Mouse (Mus musculus) megakaryocyte progenitor cell, adult 5-6 weeks (primary cell): Measurements from ENCODE around the gene Atp8b4. TPM values are rescaled to one million over a fixed set of nuclear protein-coding genes. Genes with fewer than 3 reads are reported as not detected.

Source experiments
- ATAC-seq: replicated peaks from 2 replicates; pipeline ENCODE4 v1.8.0; 2016; ENCODE audit warnings: mild to moderate bottlenecking, moderate TSS enrichment, inconsistent platforms; ENCODE audit not compliant: poor library complexity
- total RNA-seq, 2 experiments: library from RNA; stranded (forward) in 1 of 2; stranded (reverse) in 1 of 2; fragments of 157-497, 149-512 nt in 1 of 2; fragments of 200-1000 nt in 1 of 2; gene quantifications; 2 replicates each; pipeline versions ENCODE4 v1.2.3 to v1.2.4; 2015 to 2017

Gene Atp8b4
- total RNA-seq, 2 experiments from 2014 or later, result 297 to 305 TPM

GRCm38 (mm10) chr2:126309994-126310393 is 190.5 kb downstream of the Atp8b4 start:
- peak; percentile 57 for ATAC-seq

GRCm38 (mm10) chr2:126304621-126305020 is 195.9 kb downstream of the Atp8b4 start:
- ATAC-seq, result no peak

GRCm38 (mm10) chr2:126303226-126303625 is 197.2 kb downstream of the Atp8b4 start:
- ATAC-seq, result no peak

GRCm38 (mm10) chr2:126302381-126302780 is 198.1 kb downstream of the Atp8b4 start:
- no peak for ATAC-seq

GRCm38 (mm10) chr2:126290702-126291101 is 209.8 kb downstream of the Atp8b4 start:
- no peak for ATAC-seq

- no peak for ATAC-seq
Observed at GRCm38 (mm10) chr2:126287942-126288341, 212.5 kb downstream of the Atp8b4 start.

GRCm38 (mm10) chr2:126286420-126286819 is 214.1 kb downstream of the Atp8b4 start:
- no peak for ATAC-seq

- no peak for ATAC-seq
Observed at GRCm38 (mm10) chr2:126284071-126284470, 216.4 kb downstream of the Atp8b4 start.

GRCm38 (mm10) chr2:126283086-126283485 is 217.4 kb downstream of the Atp8b4 start:
- ATAC-seq, result no peak

- no peak for ATAC-seq
Observed at GRCm38 (mm10) chr2:126275511-126275910, 225.0 kb downstream of the Atp8b4 start.

- ATAC-seq, result no peak
Observed at GRCm38 (mm10) chr2:126274826-126275405, 225.6 kb downstream of the Atp8b4 start.

- ATAC-seq, result no peak
Observed at GRCm38 (mm10) chr2:126274311-126274710, 226.2 kb downstream of the Atp8b4 start.

Other genes with a start within 250 kb of the Atp8b4 start
- 0.10 TPM in 1 of 2 replicates, not detected in the other for gene Slc27a2, start 51.7 kb upstream of the Atp8b4 start, total RNA-seq (2015)
- gene Slc27a2, start 51.7 kb upstream of the Atp8b4 start, total RNA-seq (2017), result 0.04 and 0.54 TPM in 2 replicates
- gene Hdc, start 118.6 kb upstream of the Atp8b4 start, total RNA-seq (2015), result 51.3 and 54.1 TPM in 2 replicates
- 90.2 and 102 TPM in 2 replicates for gene Hdc, start 118.6 kb upstream of the Atp8b4 start, total RNA-seq (2017)
- gene Gabpb1, start 175.7 kb upstream of the Atp8b4 start, total RNA-seq (2015), result 47.8 and 57.2 TPM in 2 replicates
- gene Gabpb1, start 175.7 kb upstream of the Atp8b4 start, total RNA-seq (2017), result 26.8 and 40.8 TPM in 2 replicates
- gene Usp8, start 206.7 kb upstream of the Atp8b4 start, total RNA-seq (2015), result 48.5 and 52.0 TPM in 2 replicates
- 52.0 and 62.6 TPM in 2 replicates for gene Usp8, start 206.7 kb upstream of the Atp8b4 start, total RNA-seq (2017)